Mouse (Mus musculus) ES-Bruce4 (cell line): ENCODE data around the gene Rassf3. TPM values are rescaled to one million over a fixed set of nuclear protein-coding genes. Genes with fewer than 3 reads are reported as not detected.
A peak's percentile ranks its signal among the peaks of the same experiment; 100 is the strongest.

Source experiments
- H3K27ac ChIP-seq: 2 replicates; pipeline ENCODE4 v1.5.1; 2012; ENCODE audit warnings: low read length, inconsistent platforms; ENCODE audit not compliant: insufficient read depth
- H3K27me3 ChIP-seq: 2 replicates; pipeline ENCODE4 v1.6.1; 2012; ENCODE audit warnings: mild to moderate bottlenecking, low read length, inconsistent platforms; ENCODE audit not compliant: control insufficient read depth, poor library complexity, insufficient read depth, severe bottlenecking
- H3K36me3 ChIP-seq: 2 replicates; pipeline ENCODE4 v1.6.1; 2012; ENCODE audit warnings: inconsistent platforms, mild to moderate bottlenecking, low read length, moderate library complexity; ENCODE audit not compliant: control insufficient read depth, poor library complexity, insufficient read depth, severe bottlenecking
- H3K4me1 ChIP-seq: one replicate; pipeline ENCODE4 v1.8.1; 2011; ENCODE audit warnings: low read length; ENCODE audit not compliant: control insufficient read depth, insufficient read depth
- H3K4me3 ChIP-seq: 2 replicates; pipeline ENCODE4 v1.5.1; 2011; ENCODE audit warnings: low read depth, mild to moderate bottlenecking, low read length
- H3K9ac ChIP-seq: 2 replicates; pipeline ENCODE4 v1.6.1; 2012; ENCODE audit warnings: low read depth, mild to moderate bottlenecking, inconsistent platforms; ENCODE audit not compliant: poor library complexity, severe bottlenecking
- H3K9me3 ChIP-seq: replicated peaks from 2 replicates; pipeline ENCODE4 v1.6.1; 2012; ENCODE audit warnings: mild to moderate bottlenecking, low read length, inconsistent platforms; ENCODE audit not compliant: control insufficient read depth, poor library complexity, insufficient read depth, severe bottlenecking
- CTCF ChIP-seq: IDR thresholded peaks from one replicate; pipeline ENCODE4 v1.8.1; 2011; ENCODE audit warnings: low read depth, low read length
- EP300 ChIP-seq: IDR thresholded peaks from 2 replicates; pipeline ENCODE4 v1.6.1; 2011; ENCODE audit warnings: low read depth, low read length; ENCODE audit not compliant: insufficient read depth
- POLR2A ChIP-seq: IDR thresholded peaks from one replicate; pipeline ENCODE4 v1.8.1; 2011; ENCODE audit warnings: low read length; ENCODE audit not compliant: insufficient read depth
- polyA plus RNA-seq: library from polyadenylated mRNA; stranded (reverse); fragments of >200 nt; gene quantifications from 2 replicates; pipeline ENCODE4 v1.2.4, GENCODE M21; 2011; ENCODE audit warnings: low read depth; ENCODE audit not compliant: missing spikeins, insufficient read depth, insufficient read length

The Rassf3 gene
- polyA plus RNA-seq: 41.7 and 46.6 TPM in 2 replicates

DNA sequence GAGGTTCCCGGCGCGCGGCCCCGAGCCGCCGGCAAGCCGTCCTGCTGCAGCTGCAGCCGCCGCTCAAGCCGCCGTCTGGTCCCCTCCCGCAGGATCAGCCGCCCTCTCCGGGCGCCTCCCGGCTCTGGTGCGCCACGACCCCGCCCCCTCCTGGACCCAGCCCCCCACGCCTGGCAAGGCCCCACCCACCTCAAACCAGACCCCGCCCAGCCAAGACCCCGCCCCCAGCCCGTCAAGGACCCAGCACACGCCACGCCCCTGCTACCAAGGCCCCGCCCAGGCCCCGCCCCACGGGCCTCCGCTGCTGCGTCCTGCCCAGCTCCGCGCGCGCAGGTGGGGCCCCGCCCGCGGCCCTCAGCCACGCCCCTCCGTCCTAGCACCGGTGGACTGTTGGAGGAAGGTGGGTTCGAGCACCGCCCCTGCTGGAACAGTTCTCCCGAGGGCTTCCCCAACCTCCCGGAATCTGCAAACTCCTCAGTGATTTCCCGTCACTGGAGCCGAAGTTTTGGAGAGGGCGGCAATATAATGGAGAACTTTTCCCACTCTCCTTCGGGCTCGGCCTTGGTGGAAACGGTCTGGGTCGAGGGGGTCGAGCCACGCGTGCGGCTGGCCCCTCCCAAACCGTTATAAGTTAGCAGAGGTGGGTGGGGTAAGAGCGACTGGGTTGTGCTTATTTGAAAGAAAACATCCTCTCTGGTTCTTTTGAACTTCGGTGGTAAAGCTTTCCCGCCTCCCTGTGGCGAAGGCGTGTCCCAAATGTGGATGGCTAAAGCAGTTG, at the start of gene Rassf3:
TSS of gene Rassf3 (minus strand) at position 158 of the 778 bp plus-strand sequence.
- no peaks in the 10 kb centered on the region for H3K27me3 ChIP-seq
- peak within 1 kb of the TSS; percentile 59 for H3K27ac ChIP-seq
- H3K4me3 ChIP-seq: peak within 1 kb of the TSS; percentile 83
- no peaks in the 10 kb centered on the region for H3K9me3 ChIP-seq
- peak within 1 kb of the TSS; percentile 79 for H3K9ac ChIP-seq
- H3K4me1 ChIP-seq: peaks cover 3% of the 10 kb centered on the region
- TF ChIP-seq CTCF (no peak), EP300 (0 out of 2 replicates have a peak, but pooled peaks have one; percentile 8), POLR2A (peak; percentile 67)
- H3K36me3 ChIP-seq: no peaks in the 10 kb centered on the region

DNA sequence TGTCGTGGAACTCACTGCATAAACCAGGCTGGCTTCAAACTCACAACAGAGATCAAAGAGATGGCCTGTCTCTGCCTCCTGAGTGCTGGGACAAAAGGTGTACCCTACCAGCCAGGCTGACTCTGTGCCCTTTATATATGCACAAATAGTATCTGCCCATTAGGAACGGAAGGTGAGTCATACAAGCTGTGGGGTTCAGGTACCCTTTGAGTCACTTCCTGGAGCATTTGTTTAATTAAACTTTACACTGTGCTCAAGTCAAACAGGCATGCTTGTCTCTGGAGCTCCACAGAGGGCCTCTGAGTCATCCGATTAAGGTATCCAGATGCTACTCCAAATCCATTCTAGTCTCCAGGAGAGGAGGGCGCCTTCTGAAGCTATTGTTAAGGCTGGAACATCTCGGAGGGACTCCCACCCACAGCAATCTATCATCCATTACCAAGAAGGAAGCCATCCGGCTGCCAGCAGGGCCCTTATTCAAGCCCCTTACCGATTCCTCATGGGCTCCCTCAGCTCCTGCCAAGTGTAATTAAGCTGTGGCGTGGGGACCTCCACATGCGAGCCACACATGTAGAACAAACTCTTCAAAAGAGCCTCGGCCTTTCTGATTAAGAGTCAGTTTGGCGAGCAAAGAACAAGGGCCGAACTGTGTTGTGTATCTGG, 44.9 kb upstream of the Rassf3 start:
- Histone ChIP-seq H3K9ac (peak overlapping the region; percentile 74), H3K4me3 (no peak overlapping the region), H3K27me3 (no peaks in the 10 kb centered on the region), H3K27ac (no peak overlapping the region), H3K36me3 (no peaks in the 10 kb centered on the region), H3K4me1 (peaks cover 2% of the 10 kb centered on the region), H3K9me3 (no peaks in the 10 kb centered on the region)
- no peak for TF ChIP-seq CTCF
- TF ChIP-seq POLR2A: no peak
- TF ChIP-seq EP300: no peak

- no peak overlapping the region for H3K27ac ChIP-seq
- no peak overlapping the region for H3K4me3 ChIP-seq
- H3K9me3 ChIP-seq: no peaks in the 10 kb centered on the region
- H3K27me3 ChIP-seq: no peaks in the 10 kb centered on the region
- no peak overlapping the region for H3K9ac ChIP-seq
- TF ChIP-seq POLR2A (no peak), EP300 (no peak), CTCF (no peak)
- H3K36me3 ChIP-seq: no peaks in the 10 kb centered on the region
- peaks cover 2% of the 10 kb centered on the region for H3K4me1 ChIP-seq
Measured at GRCm38 (mm10) chr10:121519710-121520109, 43.6 kb upstream of the Rassf3 start.

DNA sequence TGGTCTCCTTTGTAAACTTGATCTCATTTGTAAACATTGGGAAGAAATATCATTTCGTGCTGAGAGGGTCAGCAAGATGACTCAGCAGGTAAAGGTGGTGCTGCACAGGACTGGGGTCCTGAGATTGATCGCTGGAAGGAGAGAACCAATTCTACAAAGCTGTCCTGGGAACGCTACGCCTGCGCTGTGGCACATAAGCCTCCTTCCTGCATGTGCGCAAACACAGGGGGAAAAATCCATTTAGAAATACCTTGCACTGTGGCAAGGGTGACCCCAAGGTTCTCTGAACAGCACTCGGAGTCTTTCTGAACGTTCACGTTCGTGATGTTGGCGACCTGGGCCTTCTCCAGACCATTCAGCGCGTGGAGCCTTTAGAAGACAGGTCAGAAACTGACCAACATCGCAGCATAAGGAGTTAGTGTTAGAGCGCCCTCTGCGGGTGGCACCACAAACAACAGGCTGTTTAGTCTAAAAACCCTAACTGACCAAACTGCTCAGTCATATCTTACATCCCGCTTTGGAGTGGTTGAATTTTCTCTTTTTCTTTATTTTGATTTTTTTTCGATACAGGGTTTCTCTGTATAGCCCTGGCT, 40.0 kb upstream of the Rassf3 start:
- TF ChIP-seq POLR2A (no peak), CTCF (peak; percentile 74), EP300 (no peak)
- H3K27me3 ChIP-seq: no peaks in the 10 kb centered on the region
- H3K4me3 ChIP-seq: peak overlapping the region; percentile 45
- H3K9me3 ChIP-seq: no peaks in the 10 kb centered on the region
- H3K9ac ChIP-seq: 0 out of 2 replicates have a peak overlapping the region, but pooled peaks have one; percentile 27
- H3K4me1 ChIP-seq: no peaks in the 10 kb centered on the region
- H3K36me3 ChIP-seq: no peaks in the 10 kb centered on the region
- no peak overlapping the region for H3K27ac ChIP-seq

DNA sequence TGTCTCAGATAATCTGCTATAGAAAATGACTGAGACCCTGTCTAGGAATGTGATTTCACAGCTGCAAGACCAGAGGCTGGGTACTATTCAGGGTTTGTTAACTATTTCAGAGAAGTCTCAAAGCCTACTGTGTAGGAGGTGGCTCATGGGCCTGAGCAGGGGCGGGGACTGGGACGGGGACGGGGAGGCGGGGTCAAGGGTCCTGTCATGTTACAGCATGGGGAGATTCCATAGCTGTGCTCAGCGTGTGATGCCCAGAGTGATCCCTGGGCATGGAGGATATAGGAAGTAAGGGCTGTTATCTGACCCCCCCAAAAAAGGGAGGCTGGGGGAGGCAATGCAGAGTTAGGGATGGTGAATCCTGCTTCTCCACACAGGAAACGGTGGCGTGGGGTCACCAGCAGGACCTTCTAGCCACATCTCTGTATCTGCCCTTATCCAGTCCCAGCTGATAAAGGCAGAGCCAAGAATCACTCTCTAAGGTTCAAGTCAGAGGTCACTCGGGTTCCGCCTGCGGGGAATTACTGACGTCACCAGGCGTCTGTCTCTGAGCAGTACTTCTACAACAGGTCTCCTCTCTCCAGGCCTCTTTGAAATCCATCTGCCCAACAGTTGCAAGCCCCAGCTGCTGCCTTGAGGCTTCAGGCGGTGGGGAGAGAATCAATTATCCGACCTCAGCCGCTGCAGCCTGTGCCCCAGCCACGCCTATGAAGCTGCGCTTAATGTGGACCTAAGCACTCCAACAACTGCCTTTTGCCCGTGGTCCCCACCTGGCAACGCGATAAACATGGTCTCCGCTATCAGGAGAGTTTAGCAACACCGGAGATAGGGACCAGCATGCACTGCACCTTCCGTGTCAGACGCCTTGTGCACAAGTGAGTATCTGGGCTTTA, 33.9 kb upstream of the Rassf3 start:
- H3K27ac ChIP-seq: no peak overlapping the region
- no peaks in the 10 kb centered on the region for H3K4me1 ChIP-seq
- no peaks in the 10 kb centered on the region for H3K9me3 ChIP-seq
- peak overlapping the region; percentile 2; the same call in 1 of the 2 replicates for H3K9ac ChIP-seq
- no peaks in the 10 kb centered on the region for H3K27me3 ChIP-seq
- TF ChIP-seq CTCF: no peak
- no peaks in the 10 kb centered on the region for H3K36me3 ChIP-seq
- peak overlapping the region; percentile 25 for H3K4me3 ChIP-seq
